Mouse (Mus musculus) frontal cortex, postnatal 10 days (tissue): ENCODE data around the gene Clip2.

Source experiments
- DNase-seq, 2 experiments: peaks; one replicate each; pipeline ENCODE4 v3.0.0; 2022; ENCODE audit warnings: low spot score in 2 of 2, mixed read lengths in 1 of 2

The Clip2 gene

GRCm38 (mm10) chr5:134552110-134552972, at the start of gene Clip2:
Gene Clip2, minus strand, starts transcription at chr5:134552434.
- DNase-seq, result peak; percentile 95 to 99

- no peak for DNase-seq
Measured at GRCm38 (mm10) chr5:134597711-134598110, 45.5 kb upstream of the Clip2 start.

- DNase-seq, result no peak
Measured at GRCm38 (mm10) chr5:134593093-134593492, 40.9 kb upstream of the Clip2 start.

GRCm38 (mm10) chr5:134592026-134592581, 39.9 kb upstream of the Clip2 start:
- DNase-seq, result no peak

GRCm38 (mm10) chr5:134589900-134590299, 37.7 kb upstream of the Clip2 start:
- no peak for DNase-seq

GRCm38 (mm10) chr5:134584798-134585197, 32.6 kb upstream of the Clip2 start:
- no peak for DNase-seq

GRCm38 (mm10) chr5:134583884-134584213, 31.6 kb upstream of the Clip2 start:
- no peak for DNase-seq

GRCm38 (mm10) chr5:134583006-134583883, 31.0 kb upstream of the Clip2 start:
- no peak for DNase-seq

GRCm38 (mm10) chr5:134582221-134582907, 30.1 kb upstream of the Clip2 start:
- peak; percentile 92 to 96 for DNase-seq

- DNase-seq, result no peak
Measured at GRCm38 (mm10) chr5:134581146-134581545, 28.9 kb upstream of the Clip2 start, which contains the start of gene Rfc2. Gene Rfc2, plus strand, starts transcription at chr5:134581366.

GRCm38 (mm10) chr5:134579135-134579534, 26.9 kb upstream of the Clip2 start:
- DNase-seq, result no peak

- no peak for DNase-seq
Measured at GRCm38 (mm10) chr5:134577534-134577933, 25.3 kb upstream of the Clip2 start.

GRCm38 (mm10) chr5:134576517-134577220, 24.4 kb upstream of the Clip2 start:
- DNase-seq, result no peak

GRCm38 (mm10) chr5:134575833-134576232, 23.6 kb upstream of the Clip2 start:
- DNase-seq, result no peak

GRCm38 (mm10) chr5:134572508-134573214, 20.4 kb upstream of the Clip2 start:
- no peak for DNase-seq

- no peak for DNase-seq
Measured at GRCm38 (mm10) chr5:134571730-134572507, 19.7 kb upstream of the Clip2 start.

- no peak for DNase-seq
Measured at GRCm38 (mm10) chr5:134568964-134569491, 16.8 kb upstream of the Clip2 start.

- DNase-seq, result no peak
Measured at GRCm38 (mm10) chr5:134568030-134568429, 15.8 kb upstream of the Clip2 start.

GRCm38 (mm10) chr5:134567445-134567844, 15.2 kb upstream of the Clip2 start:
- DNase-seq, result no peak
